Mouse (Mus musculus) left cerebral cortex, adult 6 months (tissue): Measurements from ENCODE around the gene Nectin4. TPM values are rescaled to one million over a fixed set of nuclear protein-coding genes. Genes with fewer than 3 reads are reported as not detected.

Experiments
- long read RNA-seq, 2 experiments: library from polyadenylated mRNA; unstranded; transcript quantifications; one replicate each; pipeline ENCODE4 v2.0.0; 2019 to 2020
- polyA plus RNA-seq: library from polyadenylated mRNA; unstranded; fragments of <200 nt; fragmentation: Nextera tagmentation; gene quantifications from 2 replicates; pipeline ENCODE4 v1.2.3, GENCODE M21; 2021

Nectin4 gene
- 1.9 and 2.0 TPM in 2 replicates for polyA plus RNA-seq
- long read RNA-seq, experiment 1, partial matches to known transcripts: 10 of 11 reads
- long read RNA-seq, experiment 1, other reads (novel, unspliced or antisense): 1 of 11 reads
- long read RNA-seq, experiment 2, partial matches to known transcripts: 4 of 5 reads
- long read RNA-seq, experiment 2, other reads (novel, unspliced or antisense): 0 of 5 reads

DNA sequence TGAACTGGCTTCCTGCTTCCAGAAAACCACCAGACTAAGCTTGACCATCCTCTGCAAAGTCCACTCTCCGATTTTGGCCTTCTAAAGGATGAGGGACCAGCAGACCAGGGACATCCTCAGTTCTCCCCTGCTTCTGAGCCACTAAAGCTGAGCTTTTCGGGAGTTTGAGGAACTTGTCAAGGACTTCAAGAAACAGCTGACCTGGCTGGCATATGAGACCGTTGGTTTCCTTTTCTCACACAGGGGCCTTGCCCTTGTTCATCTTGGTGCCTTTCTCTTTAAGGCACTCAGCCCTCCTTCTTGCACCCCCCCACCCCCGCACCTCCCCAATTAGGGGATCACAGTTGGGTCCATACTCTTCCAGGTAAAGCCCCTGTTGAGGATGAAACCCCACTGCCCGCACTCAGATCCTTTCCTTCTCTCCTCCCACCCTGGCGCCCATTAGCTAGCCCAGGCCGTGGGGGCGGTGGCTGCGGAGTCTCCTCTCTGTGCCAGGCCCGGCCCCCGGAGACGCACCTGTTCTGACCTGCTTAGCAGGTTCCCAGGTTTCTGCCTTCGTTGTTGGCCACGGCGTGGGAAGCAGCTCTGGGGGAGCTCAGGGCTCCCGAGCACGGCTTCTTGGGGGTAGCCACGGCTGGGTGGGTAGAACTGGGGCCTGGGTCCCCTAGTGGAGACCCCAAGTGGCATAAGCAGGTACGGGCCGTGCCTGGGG is at the start of gene Nectin4:
Gene Nectin4 (plus strand): TSS at position 255 of the 712 bp plus-strand sequence.

DNA sequence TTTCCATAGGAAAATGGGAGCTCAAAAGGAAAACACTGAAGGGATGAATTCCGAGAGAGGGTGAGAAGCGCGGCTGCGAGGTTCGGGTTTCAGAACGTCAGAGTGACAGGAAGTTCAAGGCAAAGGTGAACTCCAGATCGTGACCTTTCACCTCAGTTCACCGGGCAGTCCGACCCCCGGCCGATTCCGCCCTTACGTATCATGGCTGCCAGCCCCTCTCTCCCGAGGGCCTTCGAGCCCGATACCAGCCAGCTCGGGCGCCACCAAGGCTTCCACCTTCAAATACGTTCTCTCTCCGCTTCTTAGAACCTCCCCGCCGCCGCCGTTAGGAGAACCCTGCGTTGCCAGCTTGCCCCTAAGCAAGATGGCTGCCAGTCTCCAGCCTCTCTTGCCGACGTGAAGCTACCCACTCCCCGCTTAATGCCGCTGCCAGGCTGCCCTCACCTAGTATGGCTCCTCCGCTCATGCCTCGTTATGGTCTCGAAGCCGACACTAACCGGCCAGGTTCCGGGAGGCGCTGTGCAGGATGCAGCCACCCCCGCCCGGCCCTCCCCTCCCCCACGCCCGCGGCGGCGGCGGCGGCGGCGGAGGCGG is 41.0 kb upstream of the Nectin4 start, which contains the start of gene Dedd:
Gene Dedd (plus strand): TSS at position 307 of the 594 bp plus-strand sequence.

DNA sequence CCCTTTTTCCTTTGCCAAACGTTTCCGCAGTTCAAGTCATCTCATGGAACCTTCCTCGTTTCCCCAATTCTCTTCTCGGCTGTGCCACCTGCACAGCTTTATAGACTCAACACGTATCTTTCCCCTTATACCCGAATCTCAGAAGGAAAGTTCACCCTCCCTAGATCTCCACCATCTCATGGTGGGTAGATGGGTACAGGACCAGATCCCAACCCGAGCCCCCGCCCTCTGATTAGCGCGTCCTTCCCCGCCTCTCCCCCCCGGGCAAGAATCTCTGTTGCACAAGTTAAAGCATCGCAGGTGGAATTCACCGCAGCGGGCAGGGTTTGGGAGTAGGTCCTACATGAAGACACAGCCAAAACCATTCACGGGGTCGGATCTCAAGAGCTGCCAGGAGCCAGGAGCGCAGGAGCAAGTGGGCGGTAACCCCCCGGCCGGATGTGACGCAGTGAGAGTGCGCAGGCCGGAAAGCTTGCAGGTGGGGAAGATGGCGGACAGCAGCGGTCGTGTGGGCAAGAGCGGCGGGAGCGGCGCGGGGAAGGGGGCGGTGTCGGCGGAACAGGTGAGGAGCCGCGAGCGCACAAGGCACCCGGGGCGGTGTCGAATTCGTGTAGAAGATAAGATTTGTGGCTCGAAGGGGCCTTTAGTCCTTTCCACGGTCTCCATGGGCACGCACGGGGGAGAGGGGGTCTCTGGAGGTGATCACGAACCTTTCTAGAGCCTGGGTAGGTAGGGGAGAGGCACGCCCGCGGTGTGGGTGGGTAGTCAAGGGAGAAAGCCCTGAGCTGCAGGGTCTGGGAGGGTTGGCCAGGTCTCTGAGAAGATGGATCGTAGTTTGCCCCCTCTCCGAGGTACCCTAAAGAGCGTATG is 24.4 kb upstream of the Nectin4 start, which contains the start of the genes Nit1 and Pfdn2:
Gene Nit1 (minus strand): TSS at position 422 of the 870 bp plus-strand sequence.
Gene Pfdn2 (plus strand): TSS at position 446 of the 870 bp plus-strand sequence.

DNA sequence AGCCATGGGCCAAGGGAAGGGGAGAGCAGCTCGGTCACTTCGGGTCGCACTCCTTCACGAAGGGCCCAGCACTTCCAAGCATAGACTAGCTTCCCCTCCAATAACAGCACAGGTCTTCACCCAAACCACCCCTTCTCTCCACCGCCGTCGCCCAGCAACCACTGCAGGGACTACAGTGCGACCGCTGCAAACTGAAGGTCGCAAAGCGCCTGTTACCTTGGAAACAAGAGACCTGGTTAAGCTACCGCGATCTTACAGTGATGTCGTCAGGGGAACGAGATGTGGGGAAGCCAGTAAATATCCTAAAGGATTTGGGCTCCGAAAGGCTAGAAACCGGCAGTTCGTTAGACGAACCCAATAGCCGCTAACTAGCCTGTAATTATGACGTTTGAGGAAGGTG is 9.2 kb upstream of the Nectin4 start, which contains the start of gene Klhdc9:
Gene Klhdc9 (minus strand): TSS at position 143 of the 400 bp plus-strand sequence.

DNA sequence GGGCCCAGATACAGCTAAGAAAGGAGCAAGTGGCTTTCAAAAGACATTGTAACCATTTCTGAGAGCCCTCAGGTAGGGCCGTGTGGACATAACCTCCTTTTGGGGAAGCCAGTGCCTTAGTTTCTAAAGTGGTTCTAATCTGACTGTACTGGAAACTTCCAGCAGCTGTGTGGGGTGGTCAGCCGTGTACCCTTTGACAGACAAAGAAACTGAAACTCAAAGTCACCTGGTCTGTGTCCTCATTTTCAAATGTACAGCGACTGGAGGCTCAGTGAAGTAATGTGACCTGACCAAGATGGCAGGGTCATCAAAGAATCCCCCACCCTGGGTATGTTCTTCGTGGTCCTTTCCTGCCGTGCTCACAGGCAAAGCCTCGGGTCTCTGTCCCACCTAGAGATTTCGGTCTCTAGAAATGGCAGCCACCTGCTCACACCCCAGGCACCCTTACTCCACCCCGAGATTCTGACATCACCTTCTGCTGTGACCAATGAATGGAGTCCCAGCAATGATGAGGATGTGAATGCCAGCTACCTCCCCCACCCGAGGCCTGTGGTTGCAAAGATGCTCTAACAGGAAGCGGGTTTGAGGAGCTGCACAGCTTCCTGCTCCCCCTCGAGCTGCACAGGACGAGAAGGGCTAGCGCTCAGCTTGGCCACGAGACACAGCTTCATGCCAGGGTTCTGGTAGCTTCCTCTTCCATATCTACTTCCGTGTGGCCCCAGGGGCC is 18.6 kb downstream of the Nectin4 start, which contains the start of gene Arhgap30:
Gene Arhgap30 (plus strand): TSS at position 579 of the 727 bp plus-strand sequence.

DNA sequence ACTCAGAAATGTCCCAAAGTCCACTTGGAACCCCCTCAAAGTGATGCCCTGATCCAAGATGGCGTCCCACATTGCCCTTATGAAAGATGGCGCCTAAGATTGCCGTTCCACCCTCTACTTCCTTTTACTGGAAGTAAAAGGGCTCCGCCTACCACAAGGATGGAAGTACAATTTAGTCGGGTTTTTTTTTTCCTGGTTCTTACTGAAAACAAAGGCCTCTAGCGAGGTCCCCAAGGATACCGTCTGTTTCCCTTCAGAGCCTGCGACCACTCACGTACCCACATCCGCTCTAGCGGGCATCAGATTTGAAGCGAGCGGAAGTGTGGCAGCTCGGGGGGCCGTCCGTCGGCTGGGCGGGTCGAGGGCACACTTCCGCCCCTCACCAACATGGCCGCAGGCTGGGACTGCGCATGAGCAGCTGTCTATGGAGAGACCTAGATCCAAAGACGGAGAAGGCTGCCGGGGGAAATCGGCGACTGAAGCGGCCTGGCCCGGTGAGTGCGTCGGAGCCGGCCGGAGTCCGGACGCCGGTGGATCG is 41.1 kb downstream of the Nectin4 start, which contains the start of gene Usf1:
Gene Usf1 (plus strand): TSS at position 367 of the 538 bp plus-strand sequence.

DNA sequence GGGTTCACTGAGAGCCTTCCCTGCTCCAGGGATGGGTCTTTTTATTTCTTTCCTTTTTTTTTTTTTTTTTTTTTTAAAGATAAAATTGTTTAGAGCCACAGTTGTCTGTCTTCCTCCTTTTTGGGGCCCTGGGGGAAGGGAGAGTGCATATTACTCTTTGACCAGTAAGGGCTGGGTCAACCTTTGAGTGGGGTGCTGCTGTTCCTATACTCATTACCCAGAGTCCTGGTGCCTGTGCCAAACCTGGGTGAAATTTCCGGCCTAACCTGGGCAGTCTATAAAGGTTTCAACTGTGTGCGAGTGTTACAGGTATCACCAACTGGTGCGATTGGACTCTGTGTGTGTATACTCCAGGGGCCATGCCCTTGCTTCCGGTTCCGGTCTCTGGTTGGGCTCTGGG is 48.8 kb downstream of the Nectin4 start, which contains the start of gene Tstd1:
Gene Tstd1 (plus strand): TSS at position 213 of the 400 bp plus-strand sequence.

DNA sequence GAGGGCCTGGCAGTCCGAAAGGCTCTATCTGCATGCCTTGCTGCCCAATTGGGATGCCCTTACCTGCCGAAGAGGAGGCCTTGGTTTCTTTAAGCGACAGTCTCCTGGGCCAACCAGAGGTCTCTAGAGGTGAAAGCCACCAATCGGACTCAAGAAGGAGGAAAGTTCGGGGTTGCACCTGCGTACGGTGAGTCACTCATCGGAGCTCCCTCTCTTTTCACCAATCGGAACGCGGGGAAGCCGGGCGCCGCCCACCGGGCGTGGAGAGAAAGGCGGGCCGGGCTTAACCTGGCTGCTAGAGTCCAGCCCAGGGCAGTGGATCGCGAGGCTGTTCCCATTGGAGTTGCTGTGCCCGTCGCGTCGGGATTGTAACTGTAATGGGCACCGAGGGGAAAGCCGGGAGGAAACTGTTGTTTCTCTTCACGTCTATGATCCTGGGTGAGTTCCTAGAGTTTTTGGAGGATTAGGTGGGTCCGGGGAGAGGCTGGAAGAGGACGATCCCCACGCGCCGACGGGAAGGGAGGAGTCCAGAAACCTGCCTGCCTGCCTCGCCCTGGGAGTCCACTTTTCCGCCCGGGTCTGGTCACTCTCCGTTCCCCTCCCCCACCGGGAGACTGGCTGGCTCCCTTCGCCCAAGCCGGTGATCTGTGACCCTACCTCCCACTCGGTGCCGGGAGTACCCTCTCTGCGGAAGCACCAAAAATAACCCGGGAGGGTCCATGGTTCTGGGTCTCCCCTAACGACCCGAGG is 67.5 kb downstream of the Nectin4 start, which contains the start of gene F11r:
Gene F11r (plus strand): TSS at position 272 of the 750 bp plus-strand sequence.

Other genes with a start within 250 kb of the Nectin4 start
- 62.8 and 68.4 TPM in 2 replicates for gene Sdhc, start 219.5 kb upstream of the Nectin4 start, polyA plus RNA-seq
- gene Mpz, start 219.4 kb upstream of the Nectin4 start, polyA plus RNA-seq: 0.10 and 0.14 TPM in 2 replicates
- gene Pcp4l1, start 173.8 kb upstream of the Nectin4 start, polyA plus RNA-seq: 128 and 132 TPM in 2 replicates
- 0.09 and 0.15 TPM in 2 replicates for gene Nr1i3, start 156.1 kb upstream of the Nectin4 start, polyA plus RNA-seq
- gene Tomm40l, start 147.6 kb upstream of the Nectin4 start, polyA plus RNA-seq: 89.4 and 110 TPM in 2 replicates
- 3.2 and 4.7 TPM in 2 replicates for gene Apoa2, start 145.0 kb upstream of the Nectin4 start, polyA plus RNA-seq
- gene Fcer1g, start 135.7 kb upstream of the Nectin4 start, polyA plus RNA-seq: 94.0 and 105 TPM in 2 replicates
- 4.4 and 4.5 TPM in 2 replicates for gene Adamts4, start 119.7 kb upstream of the Nectin4 start, polyA plus RNA-seq
- 129 and 207 TPM in 2 replicates for gene Ndufs2, start 118.7 kb upstream of the Nectin4 start, polyA plus RNA-seq
- gene B4galt3, start 99.8 kb upstream of the Nectin4 start, polyA plus RNA-seq: 53.3 and 58.3 TPM in 2 replicates
- gene Ppox, start 88.9 kb upstream of the Nectin4 start, polyA plus RNA-seq: 9.7 and 14.4 TPM in 2 replicates
- 39.2 and 44.6 TPM in 2 replicates for gene Usp21, start 82.1 kb upstream of the Nectin4 start, polyA plus RNA-seq
- 171 and 203 TPM in 2 replicates for gene Ufc1, start 75.1 kb upstream of the Nectin4 start, polyA plus RNA-seq
- 35.3 and 38.1 TPM in 2 replicates for gene Dedd, start 41.0 kb upstream of the Nectin4 start, polyA plus RNA-seq
- gene Nit1, start 24.5 kb upstream of the Nectin4 start, polyA plus RNA-seq: 32.0 and 41.0 TPM in 2 replicates
- 136 and 195 TPM in 2 replicates for gene Pfdn2, start 24.4 kb upstream of the Nectin4 start, polyA plus RNA-seq
- 9.3 and 10.6 TPM in 2 replicates for gene Klhdc9, start 9.3 kb upstream of the Nectin4 start, polyA plus RNA-seq
- 0.60 and 0.85 TPM in 2 replicates for gene Arhgap30, start 18.9 kb downstream of the Nectin4 start, polyA plus RNA-seq
- gene Usf1, start 41.2 kb downstream of the Nectin4 start, polyA plus RNA-seq: 37.9 and 48.2 TPM in 2 replicates
- gene Tstd1, start 48.8 kb downstream of the Nectin4 start, polyA plus RNA-seq: 1.2 and 1.9 TPM in 2 replicates
- gene F11r, start 67.4 kb downstream of the Nectin4 start, polyA plus RNA-seq: 8.6 TPM in 2 replicates
- 6.7 and 7.4 TPM in 2 replicates for gene Alyref2, start 133.4 kb downstream of the Nectin4 start, polyA plus RNA-seq
- not detected in 2 replicates for gene Itln1, start 165.2 kb downstream of the Nectin4 start, polyA plus RNA-seq
- 0.09 TPM in 1 of 2 replicates, not detected in the other for gene Cd244a, start 189.1 kb downstream of the Nectin4 start, polyA plus RNA-seq
- gene Ly9, start 237.3 kb downstream of the Nectin4 start, polyA plus RNA-seq: 0.10 and 0.15 TPM in 2 replicates